Mouse (Mus musculus): ENCODE results near the gene Nell1. TPM values are rescaled to one million over a fixed set of nuclear protein-coding genes. Genes with fewer than 3 reads are reported as not detected.

The Nell1 gene
- polyA plus RNA-seq, 1 experiment = 0.28 TPM

DNA sequence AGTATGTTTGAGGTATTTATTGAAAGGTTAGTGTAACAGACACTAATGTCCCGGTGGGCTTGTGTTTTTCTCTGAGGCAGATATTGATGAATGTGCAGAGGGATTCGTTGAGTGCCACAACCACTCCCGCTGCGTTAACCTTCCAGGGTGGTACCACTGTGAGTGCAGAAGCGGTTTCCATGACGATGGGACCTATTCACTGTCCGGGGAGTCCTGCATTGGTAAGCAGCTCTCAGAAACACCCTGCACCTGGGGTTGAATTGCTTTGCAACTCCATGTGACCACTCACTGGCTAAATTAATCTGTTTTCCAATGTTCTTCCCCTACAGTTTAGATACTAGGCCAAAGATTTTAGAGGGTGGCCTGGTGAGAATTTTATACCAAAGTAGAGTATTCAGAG, 851.5 kb downstream of the Nell1 start:
- TF ChIP-seq CTCF (IDR thresholded peaks at IDR 0.05; ENCODE audit: insufficient read depth, low read length) (no peak), POLR2A (IDR thresholded peaks at IDR 0.05; ENCODE audit: borderline replicate concordance, extremely low read depth, low read depth, low read length) (no peak)
- no peak for DNase-seq
- no peak overlapping the region for H3K4me3 ChIP-seq (replicated peaks; ENCODE audit: extremely low read depth, low read depth, low read length)
- no peaks in the 10 kb centered on the region for H3K4me1 ChIP-seq (ENCODE audit: control insufficient read depth, insufficient read depth, low read length)
- WGBS = 34% methylated on average over 7 of the region's 7 CpGs

DNA sequence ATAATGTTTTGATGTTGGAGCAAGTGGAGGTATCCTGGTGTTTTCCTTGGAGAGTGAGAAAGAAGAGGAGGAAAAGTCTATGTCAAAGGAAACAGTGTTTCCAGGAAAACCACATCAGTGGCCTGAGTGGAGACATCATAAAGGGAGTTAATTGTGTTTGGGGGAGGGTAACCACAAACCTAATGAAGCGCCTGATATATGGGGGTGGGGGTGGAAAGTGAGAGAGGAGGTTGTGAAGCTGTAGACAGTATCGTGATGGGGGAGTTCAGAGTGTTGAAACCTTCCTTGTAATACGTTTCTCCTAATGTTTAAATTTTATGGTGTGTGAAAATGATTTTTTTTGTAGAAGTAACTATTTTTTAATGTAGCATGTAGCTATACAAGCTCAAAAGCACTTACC, 858.1 kb downstream of the Nell1 start:
- TF ChIP-seq POLR2A (IDR thresholded peaks at IDR 0.05; ENCODE audit: borderline replicate concordance, extremely low read depth, low read depth, low read length) (no peak), CTCF (IDR thresholded peaks at IDR 0.05; ENCODE audit: insufficient read depth, low read length) (no peak)
- Histone ChIP-seq H3K4me3 (replicated peaks; ENCODE audit: extremely low read depth, low read depth, low read length) (no peak overlapping the region), H3K4me1 (ENCODE audit: control insufficient read depth, insufficient read depth, low read length) (no peaks in the 10 kb centered on the region)
- 56% methylated on average over 3 of the region's 3 CpGs for WGBS
- no peak for DNase-seq

- DNase-seq = no peak
- H3K4me1 ChIP-seq (ENCODE audit: control insufficient read depth, insufficient read depth, low read length) = no peaks in the 10 kb centered on the region
- H3K4me3 ChIP-seq (replicated peaks; ENCODE audit: extremely low read depth, low read depth, low read length) = no peak overlapping the region
- TF ChIP-seq POLR2A (IDR thresholded peaks at IDR 0.05; ENCODE audit: borderline replicate concordance, extremely low read depth, low read depth, low read length) (no peak), CTCF (IDR thresholded peaks at IDR 0.05; ENCODE audit: insufficient read depth, low read length) (no peak)
Measured at GRCm38 (mm10) chr7:50842646-50843045, 868.0 kb downstream of the Nell1 start.

- Histone ChIP-seq H3K4me3 (replicated peaks; ENCODE audit: extremely low read depth, low read depth, low read length) (no peak overlapping the region), H3K4me1 (ENCODE audit: control insufficient read depth, insufficient read depth, low read length) (no peaks in the 10 kb centered on the region)
- no peak for DNase-seq
- 70% methylated on average over 1 of the region's 1 CpGs for WGBS
- TF ChIP-seq CTCF (IDR thresholded peaks at IDR 0.05; ENCODE audit: insufficient read depth, low read length) (no peak), POLR2A (IDR thresholded peaks at IDR 0.05; ENCODE audit: borderline replicate concordance, extremely low read depth, low read depth, low read length) (no peak)
Measured at GRCm38 (mm10) chr7:50847921-50848320, 873.3 kb downstream of the Nell1 start.

DNA sequence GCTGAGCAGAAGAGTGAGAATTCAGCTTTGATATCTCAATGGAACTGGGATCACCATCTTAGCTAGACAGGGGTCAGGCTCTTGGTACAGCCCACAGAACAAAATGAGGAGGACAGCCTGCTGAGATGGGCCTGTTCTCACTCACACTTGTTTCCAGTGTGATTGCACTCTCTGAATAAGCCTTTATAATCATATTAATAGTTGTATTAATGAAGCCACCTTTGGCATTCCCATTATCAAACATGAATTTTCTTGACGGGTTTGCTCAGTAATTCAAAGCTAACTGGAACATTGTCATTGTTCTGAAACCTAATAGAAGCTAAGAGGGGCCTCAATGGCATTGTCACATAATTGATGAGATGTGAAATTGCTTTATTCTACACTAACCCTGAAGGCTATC, 875.6 kb downstream of the Nell1 start:
- Histone ChIP-seq H3K4me3 (replicated peaks; ENCODE audit: extremely low read depth, low read depth, low read length) (no peak overlapping the region), H3K4me1 (ENCODE audit: control insufficient read depth, insufficient read depth, low read length) (no peaks in the 10 kb centered on the region)
- WGBS = 67% methylated on average over 1 of the region's 1 CpGs
- DNase-seq = no peak
- no peak for TF ChIP-seq CTCF (IDR thresholded peaks at IDR 0.05; ENCODE audit: insufficient read depth, low read length)
- no peak for TF ChIP-seq POLR2A (IDR thresholded peaks at IDR 0.05; ENCODE audit: borderline replicate concordance, extremely low read depth, low read depth, low read length)

DNA sequence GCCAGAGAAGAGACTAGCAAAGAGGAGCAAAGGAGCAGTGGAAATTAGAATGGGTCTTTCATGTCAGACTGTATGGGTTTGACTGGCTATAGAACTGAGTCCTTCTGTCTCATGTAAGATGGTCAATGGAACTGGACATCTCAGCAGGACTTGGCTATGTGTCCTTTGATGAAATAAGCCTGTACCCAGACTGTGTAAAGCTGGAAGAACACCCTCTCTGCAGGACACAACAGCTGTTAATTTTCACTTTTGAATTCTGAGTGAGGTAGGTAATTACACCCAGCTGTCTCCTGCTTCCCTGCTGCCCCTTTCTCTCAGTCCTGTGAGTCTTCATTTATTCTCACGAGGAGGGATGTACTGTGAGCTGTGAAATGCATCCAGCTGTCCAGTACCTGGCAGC, 895.5 kb downstream of the Nell1 start:
- 26% methylated on average over 1 of the region's 1 CpGs for WGBS
- TF ChIP-seq CTCF (IDR thresholded peaks at IDR 0.05; ENCODE audit: insufficient read depth, low read length) (no peak), POLR2A (IDR thresholded peaks at IDR 0.05; ENCODE audit: borderline replicate concordance, extremely low read depth, low read depth, low read length) (no peak)
- DNase-seq = no peak
- no peaks in the 10 kb centered on the region for H3K4me1 ChIP-seq (ENCODE audit: control insufficient read depth, insufficient read depth, low read length)
- no peak overlapping the region for H3K4me3 ChIP-seq (replicated peaks; ENCODE audit: extremely low read depth, low read depth, low read length)

- TF ChIP-seq CTCF (IDR thresholded peaks at IDR 0.05; ENCODE audit: insufficient read depth, low read length) (no peak), POLR2A (IDR thresholded peaks at IDR 0.05; ENCODE audit: borderline replicate concordance, extremely low read depth, low read depth, low read length) (no peak)
- DNase-seq = no peak
- WGBS = 50% methylated on average over 3 of the region's 3 CpGs
- Histone ChIP-seq H3K4me1 (ENCODE audit: control insufficient read depth, insufficient read depth, low read length) (no peaks in the 10 kb centered on the region), H3K4me3 (replicated peaks; ENCODE audit: extremely low read depth, low read depth, low read length) (no peak overlapping the region)
Measured at GRCm38 (mm10) chr7:50887625-50888024, 913.0 kb downstream of the Nell1 start.

GRCm38 (mm10) chr7:50899541-50900088, 925.0 kb downstream of the Nell1 start:
- Histone ChIP-seq H3K4me3 (replicated peaks; ENCODE audit: extremely low read depth, low read depth, low read length) (no peak overlapping the region), H3K4me1 (ENCODE audit: control insufficient read depth, insufficient read depth, low read length) (no peaks in the 10 kb centered on the region)
- no peak for DNase-seq
- 54% methylated on average over 6 of the region's 6 CpGs for WGBS
- TF ChIP-seq POLR2A (IDR thresholded peaks at IDR 0.05; ENCODE audit: borderline replicate concordance, extremely low read depth, low read depth, low read length) = no peak
- TF ChIP-seq CTCF (IDR thresholded peaks at IDR 0.05; ENCODE audit: insufficient read depth, low read length) = no peak

Other genes starting within 250 kb of the Nell1 start
- gene Htatip2, start 215.7 kb upstream of the Nell1 start, polyA plus RNA-seq (2012; rRNA removed) = 6.4 and 11.7 TPM in 2 replicates
- 13.1 and 23.7 TPM in 2 replicates for gene Prmt3, start 196.5 kb upstream of the Nell1 start, polyA plus RNA-seq (2012; rRNA removed)
- gene Slc6a5, start 64.7 kb upstream of the Nell1 start, polyA plus RNA-seq (2012; rRNA removed) = not detected in 2 replicates

All from lung, adult 2 months (tissue).